Mouse (Mus musculus): Measurements from ENCODE around the gene Trcg1. TPM values are rescaled to one million over a fixed set of nuclear protein-coding genes. Genes with fewer than 3 reads are reported as not detected.

Trcg1 gene
- polyA plus RNA-seq, 1 experiment from 2014 or later: not detected

- 62% methylated on average over 3 of the region's 3 CpGs for WGBS (ENCODE audit: insufficient replicate concordance)
- H3K4me3 ChIP-seq (replicated peaks): no peak overlapping the region
- H3K9ac ChIP-seq: no peak overlapping the region
- peaks cover 30% of the 10 kb centered on the region for H3K4me1 ChIP-seq (replicated peaks)
- H3K27ac ChIP-seq: no peak overlapping the region
- ATAC-seq (ENCODE audit: low read depth) (no peak), DNase-seq (no peak)
- no peaks in the 10 kb centered on the region for H3K9me3 ChIP-seq (replicated peaks)
- H3K27me3 ChIP-seq: no peaks in the 10 kb centered on the region; the same call in 1 of the 2 replicates
- H3K4me2 ChIP-seq: no peak overlapping the region
- H3K36me3 ChIP-seq: no peaks in the 10 kb centered on the region
Observed at GRCm38 (mm10) chr9:57233767-57234166, 2.6 kb upstream of the Trcg1 start.

GRCm38 (mm10) chr9:57237705-57238104 is 1.3 kb downstream of the Trcg1 start:
- DNase-seq (no peak), ATAC-seq (ENCODE audit: low read depth) (no peak)
- H3K36me3 ChIP-seq: no peaks in the 10 kb centered on the region
- no peak overlapping the region for H3K4me3 ChIP-seq (replicated peaks)
- 66% methylated on average over 5 of the region's 5 CpGs for WGBS (ENCODE audit: insufficient replicate concordance)
- H3K4me2 ChIP-seq: no peak overlapping the region
- H3K27ac ChIP-seq: no peak overlapping the region
- H3K27me3 ChIP-seq: peaks cover 14% of the 10 kb centered on the region; the same call in 1 of the 2 replicates
- no peaks in the 10 kb centered on the region for H3K9me3 ChIP-seq (replicated peaks)
- H3K4me1 ChIP-seq (replicated peaks): peaks cover 17% of the 10 kb centered on the region
- no peak overlapping the region for H3K9ac ChIP-seq

GRCm38 (mm10) chr9:57238220-57238619 is 1.9 kb downstream of the Trcg1 start:
- no peak for ATAC-seq (ENCODE audit: low read depth)
- no peaks in the 10 kb centered on the region for H3K36me3 ChIP-seq
- WGBS (ENCODE audit: insufficient replicate concordance): 63% methylated on average over 2 of the region's 2 CpGs
- no peak overlapping the region for H3K27ac ChIP-seq
- H3K27me3 ChIP-seq: peaks cover 14% of the 10 kb centered on the region; the same call in 1 of the 2 replicates
- H3K9me3 ChIP-seq (replicated peaks): no peaks in the 10 kb centered on the region
- H3K9ac ChIP-seq: no peak overlapping the region
- H3K4me1 ChIP-seq (replicated peaks): peaks cover 12% of the 10 kb centered on the region
- H3K4me2 ChIP-seq: no peak overlapping the region
- H3K4me3 ChIP-seq (replicated peaks): no peak overlapping the region
- no peak for DNase-seq

- DNase-seq (no peak), ATAC-seq (ENCODE audit: low read depth) (no peak)
- no peak overlapping the region for H3K27ac ChIP-seq
- no peaks in the 10 kb centered on the region for H3K4me1 ChIP-seq (replicated peaks)
- H3K4me2 ChIP-seq: no peak overlapping the region
- no peak overlapping the region for H3K4me3 ChIP-seq (replicated peaks)
- H3K36me3 ChIP-seq: no peaks in the 10 kb centered on the region
- H3K9me3 ChIP-seq (replicated peaks): no peaks in the 10 kb centered on the region
- WGBS (ENCODE audit: insufficient replicate concordance): 64% methylated on average over 5 of the region's 5 CpGs
- peaks cover 18% of the 10 kb centered on the region; the same call in 1 of the 2 replicates for H3K27me3 ChIP-seq
- H3K9ac ChIP-seq: no peak overlapping the region
Observed at GRCm38 (mm10) chr9:57241111-57241510, 4.8 kb downstream of the Trcg1 start.

- Histone ChIP-seq H3K4me1 (replicated peaks) (peaks cover 9% of the 10 kb centered on the region), H3K9ac (no peak overlapping the region), H3K4me2 (no peak overlapping the region), H3K9me3 (replicated peaks) (no peaks in the 10 kb centered on the region), H3K27ac (no peak overlapping the region), H3K36me3 (no peaks in the 10 kb centered on the region), H3K27me3 (peaks cover 18% of the 10 kb centered on the region; the same call in 1 of the 2 replicates), H3K4me3 (replicated peaks) (no peak overlapping the region)
- DNase-seq (no peak), ATAC-seq (ENCODE audit: low read depth) (no peak)
- WGBS (ENCODE audit: insufficient replicate concordance): 48% methylated on average over 5 of the region's 5 CpGs
Observed at GRCm38 (mm10) chr9:57242916-57243315, 6.6 kb downstream of the Trcg1 start.

GRCm38 (mm10) chr9:57244106-57244685 is 7.8 kb downstream of the Trcg1 start:
- WGBS (ENCODE audit: insufficient replicate concordance): 44% methylated on average over 7 of the region's 7 CpGs
- H3K36me3 ChIP-seq: no peaks in the 10 kb centered on the region
- no peak overlapping the region for H3K27ac ChIP-seq
- H3K9me3 ChIP-seq (replicated peaks): no peaks in the 10 kb centered on the region
- H3K9ac ChIP-seq: no peak overlapping the region
- peaks cover 18% of the 10 kb centered on the region for H3K4me1 ChIP-seq (replicated peaks)
- no peak overlapping the region for H3K4me2 ChIP-seq
- ATAC-seq (ENCODE audit: low read depth): no peak
- H3K4me3 ChIP-seq (replicated peaks): no peak overlapping the region
- H3K27me3 ChIP-seq: peaks cover 18% of the 10 kb centered on the region; the same call in 1 of the 2 replicates
- no peak for DNase-seq

GRCm38 (mm10) chr9:57246482-57246881 is 10.1 kb downstream of the Trcg1 start:
- DNase-seq (no peak), ATAC-seq (ENCODE audit: low read depth) (no peak)
- Histone ChIP-seq H3K9ac (no peak overlapping the region), H3K9me3 (replicated peaks) (no peaks in the 10 kb centered on the region), H3K4me1 (replicated peaks) (peaks cover 31% of the 10 kb centered on the region), H3K36me3 (peaks cover 11% of the 10 kb centered on the region), H3K4me3 (replicated peaks) (no peak overlapping the region), H3K4me2 (no peak overlapping the region), H3K27me3 (0 out of 2 replicates have a peak, but pooled peaks cover 4% of the 10 kb centered on the region), H3K27ac (no peak overlapping the region)
- 71% methylated on average over 5 of the region's 5 CpGs for WGBS (ENCODE audit: insufficient replicate concordance)

GRCm38 (mm10) chr9:57247201-57247671 is 10.9 kb downstream of the Trcg1 start:
- peaks cover 19% of the 10 kb centered on the region for H3K36me3 ChIP-seq
- no peak overlapping the region for H3K4me3 ChIP-seq (replicated peaks)
- WGBS (ENCODE audit: insufficient replicate concordance): 55% methylated on average over 8 of the region's 8 CpGs
- peaks cover 31% of the 10 kb centered on the region for H3K4me1 ChIP-seq (replicated peaks)
- no peak overlapping the region for H3K9ac ChIP-seq
- no peak for DNase-seq
- H3K27ac ChIP-seq: no peak overlapping the region
- no peak for ATAC-seq (ENCODE audit: low read depth)
- 0 out of 2 replicates have a peak, but pooled peaks cover 4% of the 10 kb centered on the region for H3K27me3 ChIP-seq
- no peak overlapping the region for H3K4me2 ChIP-seq
- H3K9me3 ChIP-seq (replicated peaks): no peaks in the 10 kb centered on the region

GRCm38 (mm10) chr9:57248030-57248942 is 11.9 kb downstream of the Trcg1 start:
- ATAC-seq (ENCODE audit: low read depth): no peak
- 0 out of 2 replicates have a peak, but pooled peaks cover 4% of the 10 kb centered on the region for H3K27me3 ChIP-seq
- no peak overlapping the region for H3K27ac ChIP-seq
- 35% methylated on average over 7 of the region's 7 CpGs for WGBS (ENCODE audit: insufficient replicate concordance)
- H3K4me2 ChIP-seq: no peak overlapping the region
- DNase-seq: no peak
- H3K9ac ChIP-seq: no peak overlapping the region
- no peak overlapping the region for H3K4me3 ChIP-seq (replicated peaks)
- H3K9me3 ChIP-seq (replicated peaks): no peaks in the 10 kb centered on the region
- H3K36me3 ChIP-seq: peaks cover 29% of the 10 kb centered on the region
- H3K4me1 ChIP-seq (replicated peaks): peaks cover 31% of the 10 kb centered on the region

- Histone ChIP-seq H3K9ac (no peak overlapping the region), H3K4me1 (replicated peaks) (peaks cover 38% of the 10 kb centered on the region), H3K4me3 (replicated peaks) (no peak overlapping the region), H3K36me3 (peaks cover 47% of the 10 kb centered on the region), H3K4me2 (no peak overlapping the region), H3K9me3 (replicated peaks) (no peaks in the 10 kb centered on the region), H3K27me3 (no peaks in the 10 kb centered on the region), H3K27ac (no peak overlapping the region)
- WGBS (ENCODE audit: insufficient replicate concordance): 71% methylated on average over 4 of the region's 4 CpGs
- DNase-seq (no peak), ATAC-seq (ENCODE audit: low read depth) (no peak)
Observed at GRCm38 (mm10) chr9:57250026-57250425, 13.7 kb downstream of the Trcg1 start.

GRCm38 (mm10) chr9:57251139-57251538 is 14.8 kb downstream of the Trcg1 start:
- H3K4me2 ChIP-seq: no peak overlapping the region
- no peak overlapping the region for H3K9ac ChIP-seq
- H3K36me3 ChIP-seq: peaks cover 58% of the 10 kb centered on the region
- H3K9me3 ChIP-seq (replicated peaks): no peaks in the 10 kb centered on the region
- no peak overlapping the region for H3K27ac ChIP-seq
- H3K27me3 ChIP-seq: no peaks in the 10 kb centered on the region
- DNase-seq: no peak
- H3K4me1 ChIP-seq (replicated peaks): peaks cover 45% of the 10 kb centered on the region
- 74% methylated on average over 2 of the region's 2 CpGs for WGBS (ENCODE audit: insufficient replicate concordance)
- no peak overlapping the region for H3K4me3 ChIP-seq (replicated peaks)
- no peak for ATAC-seq (ENCODE audit: low read depth)

Measured in liver, embryonic 13.5 days (tissue).